Mouse (Mus musculus): Measurements from ENCODE around the gene Foxp4. TPM values are rescaled to one million over a fixed set of nuclear protein-coding genes. Genes with fewer than 3 reads are reported as not detected.

The Foxp4 gene
- polyA plus RNA-seq, 1 experiment from 2014 or later: 49.9 TPM

DNA sequence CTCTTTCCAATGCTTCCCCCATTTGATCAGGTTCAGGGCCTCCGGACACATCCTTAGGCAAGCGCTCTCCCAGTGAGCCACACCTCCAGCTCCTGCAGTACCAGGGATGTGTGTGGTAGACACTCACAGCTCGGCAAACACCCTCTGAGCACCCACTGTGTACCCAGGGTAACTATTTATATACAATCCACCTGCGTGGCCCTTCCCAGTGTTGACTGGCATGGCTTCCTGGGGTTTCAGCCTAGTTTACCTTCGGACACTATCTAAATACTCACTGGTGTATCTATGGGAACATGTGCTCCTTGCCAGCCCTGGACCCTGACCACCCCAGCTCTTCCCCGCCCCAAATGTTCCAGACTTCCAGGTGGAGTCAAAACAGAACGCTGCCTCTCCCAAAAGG, 34.7 kb downstream of the Foxp4 start:
- no peak for ATAC-seq
- POLR2A ChIA-PET: no interaction called here
- CTCF ChIA-PET: interaction anchor here (1.2 to 1.3 kb wide), 2 partner anchors 9 to 16 kb away, joined by 3 to 5 read pairs; no protein-coding TSS in a partner anchor

DNA sequence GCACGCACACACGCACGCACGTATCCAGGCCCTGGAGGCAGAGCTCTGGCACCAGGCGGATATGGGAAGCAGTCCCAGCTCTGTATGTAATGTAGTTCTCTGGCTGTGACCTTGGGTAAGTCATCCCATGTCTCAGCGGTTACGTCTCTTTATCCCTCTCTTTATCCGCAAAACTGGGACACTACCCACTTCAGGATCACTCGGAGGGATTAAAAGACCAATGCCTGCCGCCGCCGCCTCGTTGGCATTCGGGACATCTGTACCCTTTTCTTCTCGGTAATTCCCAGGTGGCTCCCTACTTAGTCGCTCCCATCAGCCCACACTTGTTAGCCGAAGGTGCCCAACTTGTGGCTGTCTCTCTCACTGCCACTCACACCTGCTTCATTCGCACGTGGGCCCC, 35.2 kb downstream of the Foxp4 start:
- in situ Hi-C loops (cut with MboI; ENCODE audit: low pct_unique_long_range_greater_than_20kb): loop anchor here (10.0 kb wide), 1 partner anchor 156 kb away; no protein-coding TSS in a partner anchor
- TF ChIP-seq CTCF (IDR thresholded peaks at IDR 0.05): no peak
- DNase-seq (ENCODE audit: low read depth, low spot score): no peak
- ATAC-seq: no peak
- ChIA-PET CTCF (interaction anchor here (1.2 to 1.3 kb wide), 2 partner anchors 9 to 16 kb away, joined by 3 to 5 read pairs; no protein-coding TSS in a partner anchor), POLR2A (interaction anchor here (0.7 kb wide), 1 partner anchor 34 kb away, joined by 3 read pairs; no protein-coding TSS in a partner anchor)
- no peaks in the 10 kb centered on the region for H3K27me3 ChIP-seq

More for the DNA sequence above, 34.7 kb downstream of the Foxp4 start:
- in situ Hi-C loops (cut with MboI; ENCODE audit: low pct_unique_long_range_greater_than_20kb): loop anchor here (10.0 kb wide), 1 partner anchor 155 kb away; no protein-coding TSS in a partner anchor
- no peak for DNase-seq (ENCODE audit: low read depth, low spot score)
- H3K27me3 ChIP-seq: no peaks in the 10 kb centered on the region
- TF ChIP-seq CTCF (IDR thresholded peaks at IDR 0.05): no peak

DNA sequence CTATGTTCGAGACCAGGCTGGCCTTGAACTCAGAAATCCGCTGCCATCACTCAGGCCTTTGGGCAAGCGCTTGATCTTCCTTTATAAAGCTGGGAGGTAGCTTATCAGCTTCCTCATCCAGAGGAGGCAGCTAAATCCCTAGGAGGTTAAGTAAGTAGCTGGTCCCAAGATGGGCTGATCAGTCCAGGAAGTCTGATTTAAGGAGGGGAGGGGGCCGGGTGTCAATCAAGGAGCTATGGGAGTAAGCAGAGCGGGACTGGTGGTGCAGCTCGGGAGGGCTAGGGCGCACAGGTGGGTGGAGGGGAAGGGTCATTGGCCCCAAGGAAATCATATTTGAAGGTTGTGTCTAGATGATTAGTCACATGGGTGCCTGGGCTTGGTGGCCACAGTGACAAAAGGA, 35.8 kb downstream of the Foxp4 start:
- in situ Hi-C loops (cut with MboI; ENCODE audit: low pct_unique_long_range_greater_than_20kb): loop anchor here (10.0 kb wide), 1 partner anchor 156 kb away; no protein-coding TSS in a partner anchor
- H3K27me3 ChIP-seq: no peaks in the 10 kb centered on the region
- CTCF ChIA-PET: interaction anchor here (1.2 to 1.3 kb wide), 2 partner anchors 10 to 15 kb away, joined by 3 to 5 read pairs; no protein-coding TSS in a partner anchor
- POLR2A ChIA-PET: interaction anchor here (0.7 kb wide), 1 partner anchor 34 kb away, joined by 3 read pairs; no protein-coding TSS in a partner anchor
- no peak for ATAC-seq
- no peak for DNase-seq (ENCODE audit: low read depth, low spot score)
- no peak for TF ChIP-seq CTCF (IDR thresholded peaks at IDR 0.05)

DNA sequence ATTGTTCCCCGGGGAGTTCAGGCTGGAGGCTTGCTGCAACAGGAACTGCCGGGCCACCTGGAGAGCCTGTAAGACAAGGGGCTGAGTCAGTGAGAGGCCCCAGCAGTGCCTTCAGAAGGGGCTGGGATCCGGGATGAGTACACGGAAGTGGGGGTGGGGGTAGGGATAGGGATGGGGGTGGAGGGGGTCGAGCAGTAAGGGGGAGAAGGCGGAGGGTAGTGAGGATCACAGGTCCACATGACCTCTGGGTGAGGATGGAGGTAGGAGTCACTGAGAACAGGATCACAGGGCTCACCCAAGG, 36.3 kb downstream of the Foxp4 start:
- no peak for ATAC-seq
- ChIA-PET CTCF (no interaction called here), POLR2A (no interaction called here)
- no peak for TF ChIP-seq CTCF (IDR thresholded peaks at IDR 0.05)
- H3K27me3 ChIP-seq: no peaks in the 10 kb centered on the region
- in situ Hi-C loops (cut with MboI; ENCODE audit: low pct_unique_long_range_greater_than_20kb): loop anchor here (10.0 kb wide), 1 partner anchor 157 kb away; no protein-coding TSS in a partner anchor
- DNase-seq (ENCODE audit: low read depth, low spot score): no peak

- DNase-seq (ENCODE audit: low read depth, low spot score) (no peak), ATAC-seq (no peak)
- ChIA-PET POLR2A (no interaction called here), CTCF (no interaction called here)
- in situ Hi-C loops (cut with MboI; ENCODE audit: low pct_unique_long_range_greater_than_20kb): loop anchor here (10.0 kb wide), 1 partner anchor 157 kb away; no protein-coding TSS in a partner anchor
- no peaks in the 10 kb centered on the region for H3K27me3 ChIP-seq
- TF ChIP-seq CTCF (IDR thresholded peaks at IDR 0.05): no peak
Observed at GRCm38 (mm10) chr17:47887381-47888154, 36.9 kb downstream of the Foxp4 start.

- in situ Hi-C loops (cut with MboI; ENCODE audit: low pct_unique_long_range_greater_than_20kb): loop anchor here (10.0 kb wide), 1 partner anchor 162 kb away; no protein-coding TSS in a partner anchor
- no peak for TF ChIP-seq CTCF (IDR thresholded peaks at IDR 0.05)
- ChIA-PET POLR2A (no interaction called here), CTCF (no interaction called here)
- H3K27me3 ChIP-seq: no peaks in the 10 kb centered on the region
- DNase-seq (ENCODE audit: low read depth, low spot score) (no peak), ATAC-seq (no peak)
Observed at GRCm38 (mm10) chr17:47883099-47883498, 41.3 kb downstream of the Foxp4 start.

DNA sequence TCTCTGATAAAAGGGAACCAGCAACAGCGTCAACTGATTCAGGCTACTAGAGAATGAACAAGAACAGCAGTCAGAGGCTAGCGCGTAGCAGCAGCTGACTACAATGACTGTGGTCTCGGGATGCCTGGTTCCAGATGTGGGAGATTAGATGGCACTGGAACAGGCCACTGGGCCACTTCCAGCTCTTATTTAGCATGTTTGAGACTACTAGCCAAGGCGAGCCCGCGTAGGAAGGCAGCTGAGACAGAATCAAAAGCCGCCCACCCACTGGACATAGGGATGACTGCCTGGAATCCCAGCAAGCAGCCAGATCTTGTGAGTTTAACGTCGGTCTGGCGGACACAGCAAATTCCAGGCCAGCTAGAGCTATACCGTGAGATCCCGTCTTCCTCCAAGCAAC, 43.1 kb downstream of the Foxp4 start:
- CTCF ChIA-PET: no interaction called here
- no peaks in the 10 kb centered on the region for H3K27me3 ChIP-seq
- ATAC-seq: no peak
- POLR2A ChIA-PET: interaction anchor here (0.6 kb wide), 1 partner anchor 21 kb away, joined by 3 read pairs; no protein-coding TSS in a partner anchor
- DNase-seq (ENCODE audit: low read depth, low spot score): no peak
- in situ Hi-C loops (cut with MboI; ENCODE audit: low pct_unique_long_range_greater_than_20kb): loop anchor here (10.0 kb wide), 1 partner anchor 163 kb away; no protein-coding TSS in a partner anchor
- TF ChIP-seq CTCF (IDR thresholded peaks at IDR 0.05): no peak

- CTCF ChIA-PET: no interaction called here
- POLR2A ChIA-PET: no interaction called here
- no peaks in the 10 kb centered on the region for H3K27me3 ChIP-seq
- TF ChIP-seq CTCF (IDR thresholded peaks at IDR 0.05): no peak
- in situ Hi-C loops (cut with MboI; ENCODE audit: low pct_unique_long_range_greater_than_20kb): no loop called here
- no peak for ATAC-seq
- no peak for DNase-seq (ENCODE audit: low read depth, low spot score)
Observed at GRCm38 (mm10) chr17:47879207-47879606, 45.2 kb downstream of the Foxp4 start.

GRCm38 (mm10) chr17:47878378-47879089, 45.9 kb downstream of the Foxp4 start:
- no peak for ATAC-seq
- in situ Hi-C loops (cut with MboI; ENCODE audit: low pct_unique_long_range_greater_than_20kb): no loop called here
- DNase-seq (ENCODE audit: low read depth, low spot score): no peak
- TF ChIP-seq CTCF (IDR thresholded peaks at IDR 0.05): no peak
- CTCF ChIA-PET: no interaction called here
- H3K27me3 ChIP-seq: no peaks in the 10 kb centered on the region
- POLR2A ChIA-PET: no interaction called here

GRCm38 (mm10) chr17:47877715-47878377, 46.6 kb downstream of the Foxp4 start:
- ChIA-PET CTCF (interaction anchor here (1.3 kb wide), 1 partner anchor 223 kb away, joined by 5 read pairs; no protein-coding TSS in a partner anchor), POLR2A (interaction anchor here (0.5 kb wide), 1 partner anchor 8 kb away, joined by 3 read pairs; no protein-coding TSS in a partner anchor)
- no peaks in the 10 kb centered on the region for H3K27me3 ChIP-seq
- no peak for DNase-seq (ENCODE audit: low read depth, low spot score)
- in situ Hi-C loops (cut with MboI; ENCODE audit: low pct_unique_long_range_greater_than_20kb): no loop called here
- no peak for TF ChIP-seq CTCF (IDR thresholded peaks at IDR 0.05)
- ATAC-seq: no peak
